Mouse (Mus musculus) limb, embryonic 12.5 days (tissue): Measurements from ENCODE around the gene Slc35b2. TPM values are rescaled to one million over a fixed set of nuclear protein-coding genes. Genes with fewer than 3 reads are reported as not detected.

Source experiments
- ATAC-seq: fragments of 200-750 bp; cut with Nextera tagmentation; 2 replicates; pipeline ENCODE4 v1.8.0; 2017; ENCODE audit warnings: low read depth, moderate TSS enrichment; ENCODE audit not compliant: insufficient number of reproducible peaks, insufficient read depth, low FRiP score, low TSS enrichment
- H3K27ac ChIP-seq: fragments of 300-500 bp; sonication (generic); 2 replicates; pipeline ENCODE4 v1.5.1; 2016; ENCODE audit warnings: mild to moderate bottlenecking, moderate library complexity
- H3K27me3 ChIP-seq: fragments of 300-500 bp; sonication (generic); 2 replicates; pipeline ENCODE4 v1.6.1; 2016; ENCODE audit warnings: mild to moderate bottlenecking, moderate library complexity
- H3K36me3 ChIP-seq: fragments of 300-500 bp; sonication (generic); 2 replicates; pipeline ENCODE4 v1.6.1; 2016; ENCODE audit warnings: mild to moderate bottlenecking, moderate library complexity
- H3K4me1 ChIP-seq: fragments of 300-500 bp; sonication (generic); replicated peaks from 2 replicates; pipeline ENCODE4 v1.6.1; 2016
- H3K4me2 ChIP-seq: fragments of 300-500 bp; sonication (generic); 2 replicates; pipeline ENCODE4 v1.6.1; 2016; ENCODE audit warnings: mild to moderate bottlenecking, moderate library complexity
- H3K4me3 ChIP-seq: fragments of 300-500 bp; sonication (generic); replicated peaks from 2 replicates; pipeline ENCODE4 v1.5.1; 2016; ENCODE audit warnings: mild to moderate bottlenecking
- H3K9ac ChIP-seq: fragments of 300-500 bp; sonication (generic); replicated peaks from 2 replicates; pipeline ENCODE4 v1.6.1; 2016; ENCODE audit warnings: mild to moderate bottlenecking, moderate library complexity
- H3K9me3 ChIP-seq: fragments of 300-500 bp; sonication (generic); 2 replicates; pipeline ENCODE4 v1.6.1; 2016; ENCODE audit warnings: mild to moderate bottlenecking, moderate library complexity
- WGBS: fragments of 180-500 bp; shearing (Covaris S2); methylation state at CpG from one replicate; pipeline ENCODE4 v1.1.7; 2016; 5-methylcytosine and 5-hydroxymethylcytosine counted together
- polyA plus RNA-seq: library from polyadenylated mRNA; unstranded; fragments of >200 nt; fragmentation: Nextera tagmentation; extraction: Ambion mirVana; gene quantifications from 2 replicates; pipeline ENCODE4 v1.2.1, GENCODE M21; 2016

The Slc35b2 gene
- polyA plus RNA-seq, 1 experiment from 2014 or later = 96.9 TPM

DNA sequence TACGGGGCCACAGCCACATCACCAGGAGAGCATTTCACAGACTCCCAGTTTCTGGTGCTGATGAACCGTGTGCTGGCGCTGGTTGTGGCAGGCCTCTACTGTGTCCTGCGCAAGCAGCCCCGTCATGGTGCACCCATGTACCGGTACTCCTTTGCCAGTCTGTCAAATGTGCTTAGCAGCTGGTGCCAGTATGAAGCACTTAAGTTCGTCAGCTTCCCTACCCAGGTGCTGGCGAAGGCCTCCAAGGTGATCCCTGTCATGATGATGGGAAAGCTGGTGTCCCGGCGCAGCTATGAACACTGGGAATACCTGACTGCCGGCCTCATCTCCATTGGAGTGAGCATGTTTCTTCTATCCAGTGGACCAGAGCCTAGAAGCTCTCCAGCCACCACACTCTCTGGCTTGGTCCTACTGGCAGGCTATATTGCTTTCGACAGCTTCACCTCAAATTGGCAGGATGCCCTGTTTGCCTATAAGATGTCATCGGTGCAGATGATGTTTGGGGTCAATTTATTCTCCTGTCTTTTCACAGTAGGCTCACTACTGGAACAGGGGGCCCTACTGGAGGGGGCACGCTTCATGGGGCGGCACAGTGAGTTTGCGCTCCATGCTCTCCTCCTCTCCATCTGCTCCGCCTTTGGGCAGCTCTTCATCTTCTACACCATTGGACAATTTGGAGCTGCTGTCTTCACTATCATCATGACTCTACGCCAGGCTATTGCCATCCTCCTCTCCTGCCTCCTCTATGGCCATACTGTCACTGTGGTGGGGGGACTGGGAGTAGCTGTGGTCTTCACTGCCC, 2.9 kb downstream of the Slc35b2 start:
- WGBS = 68% methylated on average over 18 of the region's 18 CpGs
- no peak overlapping the region for H3K4me2 ChIP-seq
- H3K4me3 ChIP-seq = no peak overlapping the region
- H3K36me3 ChIP-seq = peaks cover 67% of the 10 kb centered on the region
- peaks cover 32% of the 10 kb centered on the region for H3K4me1 ChIP-seq
- H3K27ac ChIP-seq = peak overlapping the region; percentile 42; the same call in 1 of the 2 replicates
- H3K9me3 ChIP-seq = no peaks in the 10 kb centered on the region
- ATAC-seq = no peak
- H3K27me3 ChIP-seq = no peaks in the 10 kb centered on the region
- no peak overlapping the region for H3K9ac ChIP-seq

DNA sequence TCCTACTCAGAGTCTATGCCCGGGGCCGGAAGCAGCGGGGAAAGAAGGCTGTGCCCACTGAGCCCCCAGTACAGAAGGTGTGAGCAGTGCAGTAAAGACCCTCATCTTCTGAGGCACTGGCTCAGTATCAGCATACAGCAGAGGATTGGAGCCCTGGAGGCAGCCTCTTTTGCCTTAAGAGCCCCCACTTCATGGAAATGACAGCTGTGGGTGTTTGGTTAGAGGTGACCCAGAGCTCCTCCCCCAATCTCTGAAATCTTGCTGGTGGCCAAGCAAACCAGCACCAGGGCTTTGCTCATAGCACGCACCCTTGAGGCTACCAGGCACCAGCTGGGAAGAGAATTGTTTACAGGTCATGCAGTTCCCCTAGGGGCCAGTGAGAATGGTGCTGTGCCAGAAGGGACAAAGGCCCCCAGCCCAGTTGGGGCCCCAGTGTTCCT, 3.5 kb downstream of the Slc35b2 start:
- H3K36me3 ChIP-seq = peaks cover 71% of the 10 kb centered on the region
- H3K4me3 ChIP-seq = no peak overlapping the region
- no peak for ATAC-seq
- H3K27me3 ChIP-seq = no peaks in the 10 kb centered on the region
- H3K27ac ChIP-seq = peak overlapping the region; percentile 42; the same call in 1 of the 2 replicates
- H3K9me3 ChIP-seq = no peaks in the 10 kb centered on the region
- H3K4me2 ChIP-seq = no peak overlapping the region
- 29% methylated on average over 4 of the region's 4 CpGs for WGBS
- peaks cover 36% of the 10 kb centered on the region for H3K4me1 ChIP-seq
- H3K9ac ChIP-seq = no peak overlapping the region

DNA sequence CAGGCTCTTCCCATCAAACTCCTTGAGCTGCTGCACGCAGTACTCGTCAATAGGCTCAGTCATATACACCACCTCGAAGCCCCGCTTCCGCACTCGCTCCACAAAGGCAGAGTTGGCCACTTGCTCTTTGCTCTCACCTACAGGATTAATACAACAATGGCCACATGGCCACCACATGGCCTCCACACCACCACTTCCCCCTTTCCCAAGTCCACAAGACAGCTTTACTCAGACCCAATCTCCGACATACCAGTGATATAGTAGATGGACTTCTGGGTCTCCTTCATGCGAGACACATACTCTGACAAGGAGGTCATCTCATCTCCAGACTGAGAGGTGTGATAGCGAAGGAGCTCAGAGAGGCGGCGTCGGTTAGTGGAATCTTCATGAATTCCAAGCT, 5.3 kb downstream of the Slc35b2 start:
- Histone ChIP-seq H3K4me1 (peaks cover 36% of the 10 kb centered on the region), H3K9ac (no peak overlapping the region), H3K36me3 (peaks cover 71% of the 10 kb centered on the region), H3K9me3 (no peaks in the 10 kb centered on the region), H3K27ac (no peak overlapping the region), H3K4me2 (no peak overlapping the region), H3K27me3 (no peaks in the 10 kb centered on the region), H3K4me3 (no peak overlapping the region)
- no peak for ATAC-seq
- WGBS = 87% methylated on average over 12 of the region's 12 CpGs

DNA sequence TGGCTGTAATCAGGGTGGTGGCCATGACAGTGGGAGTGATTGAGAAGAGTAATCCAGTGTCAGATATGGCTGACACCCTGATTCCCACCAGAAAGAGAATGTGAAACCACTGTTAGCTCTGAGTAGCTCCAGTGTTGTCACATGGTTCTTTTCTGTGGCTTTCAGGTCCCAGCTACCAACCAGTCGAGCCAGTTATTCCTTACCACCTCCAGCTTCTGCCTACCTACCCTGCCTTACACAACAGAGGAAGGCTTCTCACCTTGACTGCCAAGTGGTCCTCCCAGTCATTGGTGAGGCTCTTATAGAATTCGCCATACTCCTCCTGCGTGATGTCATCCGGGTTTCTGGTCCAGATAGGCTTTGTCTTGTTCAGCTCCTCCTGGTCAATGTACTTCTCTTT, 6.3 kb downstream of the Slc35b2 start:
- H3K9ac ChIP-seq = no peak overlapping the region
- H3K4me3 ChIP-seq = no peak overlapping the region
- H3K4me2 ChIP-seq = no peak overlapping the region
- 84% methylated on average over 4 of the region's 4 CpGs for WGBS
- peaks cover 70% of the 10 kb centered on the region for H3K36me3 ChIP-seq
- H3K27me3 ChIP-seq = no peaks in the 10 kb centered on the region
- no peaks in the 10 kb centered on the region for H3K9me3 ChIP-seq
- ATAC-seq = no peak
- H3K27ac ChIP-seq = 0 out of 2 replicates have a peak overlapping the region, but pooled peaks have one; percentile 17
- H3K4me1 ChIP-seq = peaks cover 35% of the 10 kb centered on the region

DNA sequence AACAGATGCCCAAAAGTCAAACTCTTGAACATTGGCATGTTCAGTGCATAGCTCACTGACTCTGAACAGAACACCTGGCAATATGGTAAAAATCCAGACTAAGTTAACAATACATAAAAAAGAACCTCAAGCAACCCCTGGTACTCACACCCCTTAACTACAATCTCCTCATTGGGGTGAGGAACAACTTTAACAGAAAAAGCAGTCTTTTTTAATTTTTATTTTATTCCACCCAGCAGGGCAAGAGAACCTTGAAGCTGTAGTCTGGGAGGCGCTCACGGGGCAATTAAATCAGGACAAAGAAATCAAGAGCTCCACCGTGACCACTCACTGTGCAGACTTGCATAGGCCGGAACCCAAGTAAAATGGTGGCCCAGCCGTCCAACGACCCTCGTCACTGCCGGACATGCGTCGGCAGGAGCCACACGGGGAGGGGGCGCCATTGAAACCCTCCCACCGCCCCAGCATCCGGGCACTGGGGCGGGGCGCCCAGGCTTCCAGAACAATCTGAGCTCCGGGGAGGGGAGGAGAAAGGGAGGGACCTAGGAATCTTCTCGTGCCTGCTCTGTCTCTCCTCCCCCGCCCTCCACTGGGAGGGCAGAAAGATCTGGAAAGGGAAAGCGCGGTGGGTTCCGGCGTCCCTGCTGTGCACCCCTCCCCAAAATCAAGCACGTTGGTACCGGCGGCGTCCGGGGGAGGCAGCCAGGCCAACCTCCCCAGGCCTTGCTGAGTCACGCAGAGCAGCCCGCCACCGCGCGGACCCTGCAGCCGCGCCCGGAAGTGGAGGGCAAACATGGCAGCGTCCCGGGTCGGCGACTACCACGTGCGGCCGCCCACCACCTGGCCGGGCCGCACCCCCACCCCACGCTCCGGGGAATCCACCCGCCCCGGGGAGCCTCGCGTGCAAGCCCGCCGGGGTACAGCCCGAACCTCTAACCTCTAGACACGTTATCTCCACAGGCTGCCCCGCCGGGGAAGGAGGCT, 8.7 kb downstream of the Slc35b2 start:
- Histone ChIP-seq H3K4me1 (peaks cover 28% of the 10 kb centered on the region), H3K4me2 (peak overlapping the region; percentile 64), H3K9me3 (no peaks in the 10 kb centered on the region), H3K36me3 (peaks cover 46% of the 10 kb centered on the region), H3K27ac (peak overlapping the region; percentile 97), H3K4me3 (peak overlapping the region; percentile 95), H3K9ac (peak overlapping the region; percentile 99), H3K27me3 (no peaks in the 10 kb centered on the region)
- ATAC-seq = peak; percentile 68
- under 1% methylated on average over 57 of the region's 57 CpGs for WGBS

DNA sequence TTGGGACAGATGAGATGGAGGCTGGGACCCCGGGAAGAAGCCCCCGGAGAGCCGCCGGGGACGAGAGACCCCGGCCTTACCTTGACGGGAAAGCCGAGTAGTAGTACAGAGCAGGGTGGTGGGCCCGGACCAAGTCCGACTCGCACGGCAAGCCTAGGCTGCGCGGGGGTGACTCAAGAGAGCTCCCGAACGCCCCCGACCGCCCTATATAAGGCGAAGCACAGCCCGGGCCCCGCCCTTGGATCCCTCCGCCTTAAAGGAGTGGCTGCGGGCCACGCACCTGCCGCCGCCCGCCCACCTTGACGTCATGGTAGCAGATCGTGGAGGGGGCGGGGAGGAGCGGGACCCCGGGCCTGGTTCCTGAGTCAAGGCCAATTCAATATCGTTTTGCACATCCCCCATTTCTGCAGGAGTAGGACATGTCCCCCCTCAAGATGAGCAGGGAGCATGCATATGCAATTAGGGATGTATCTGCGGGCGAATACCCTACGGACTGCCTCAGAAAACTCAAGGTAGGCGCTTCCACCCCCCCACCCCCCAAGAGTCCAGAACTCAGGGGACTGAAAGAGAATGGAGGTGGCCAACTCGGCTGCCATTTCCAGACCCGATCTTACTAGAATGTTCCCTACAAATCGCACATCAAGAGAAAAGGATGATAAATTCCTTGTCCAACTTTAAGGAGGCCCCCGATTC, 9.6 kb downstream of the Slc35b2 start, which contains the start of gene Hsp90ab1:
Gene Hsp90ab1 (minus strand): TSS at position 185 of the 693 bp plus-strand sequence.
- Histone ChIP-seq H3K4me1 (peaks cover 26% of the 10 kb centered on the region), H3K4me2 (peak within 1 kb of the TSS; percentile 64), H3K27me3 (no peaks in the 10 kb centered on the region), H3K9ac (peak within 1 kb of the TSS; percentile 99), H3K36me3 (peaks cover 37% of the 10 kb centered on the region), H3K4me3 (peak within 1 kb of the TSS; percentile 95), H3K27ac (peak within 1 kb of the TSS; percentile 97), H3K9me3 (no peaks in the 10 kb centered on the region)
- ATAC-seq = peak; percentile 89
- under 1% methylated on average over 41 of the region's 41 CpGs for WGBS

DNA sequence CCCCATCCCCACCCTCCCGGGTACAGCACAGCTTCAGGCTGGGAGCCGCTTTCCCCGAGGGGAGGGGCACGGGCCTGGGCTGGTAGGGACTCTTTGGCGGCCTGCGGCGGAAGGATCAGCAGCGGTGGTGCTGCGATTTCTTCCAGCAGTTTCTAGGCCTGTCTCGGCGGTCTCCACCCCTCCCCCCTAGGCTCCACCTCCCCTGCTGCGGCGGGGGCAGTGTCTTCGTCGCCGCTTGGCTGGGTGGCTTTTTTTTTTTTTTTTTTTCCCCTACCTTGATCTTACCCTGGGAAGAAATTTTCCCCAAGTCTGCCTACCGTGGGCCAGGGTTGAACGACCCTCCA, 10.1 kb downstream of the Slc35b2 start:
- ATAC-seq = peak; percentile 40
- H3K36me3 ChIP-seq = peaks cover 32% of the 10 kb centered on the region
- peak overlapping the region; percentile 95 for H3K4me3 ChIP-seq
- peak overlapping the region; percentile 99 for H3K9ac ChIP-seq
- peaks cover 24% of the 10 kb centered on the region for H3K4me1 ChIP-seq
- peak overlapping the region; percentile 64 for H3K4me2 ChIP-seq
- H3K9me3 ChIP-seq = no peaks in the 10 kb centered on the region
- under 1% methylated on average over 18 of the region's 18 CpGs for WGBS
- H3K27me3 ChIP-seq = no peaks in the 10 kb centered on the region
- peak overlapping the region; percentile 97 for H3K27ac ChIP-seq

DNA sequence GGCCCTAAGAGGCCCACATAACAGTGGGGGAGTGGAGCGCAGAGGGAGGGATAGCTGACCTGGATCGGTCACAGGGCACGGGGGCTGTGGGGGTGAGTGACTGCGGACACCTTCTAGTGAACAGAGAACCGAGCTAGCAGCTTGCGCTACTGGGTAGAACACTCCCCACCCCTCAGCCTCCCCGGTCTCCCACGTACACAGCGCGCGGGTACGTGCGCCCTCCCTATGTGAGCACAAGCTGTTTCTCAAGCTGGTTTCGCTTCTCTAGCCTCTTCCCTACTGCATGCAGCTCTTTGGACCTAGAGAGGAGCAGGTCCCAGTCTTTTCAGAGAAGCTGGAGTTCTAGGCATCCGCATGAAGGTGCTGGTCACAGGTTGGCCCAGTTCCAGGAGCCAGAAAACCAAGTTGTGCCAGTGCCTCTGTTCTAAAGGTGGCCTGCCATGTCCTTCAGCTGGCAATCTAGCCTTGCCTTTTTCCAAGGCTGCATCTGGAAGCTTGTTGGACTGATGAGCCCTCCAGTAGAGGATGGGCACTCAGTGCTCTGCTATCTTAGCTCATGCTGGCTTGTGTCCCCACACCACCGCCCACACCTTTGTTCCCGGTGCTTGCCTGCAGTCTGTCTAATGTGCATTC, 10.6 kb downstream of the Slc35b2 start:
- Histone ChIP-seq H3K4me1 (peaks cover 24% of the 10 kb centered on the region), H3K36me3 (peaks cover 27% of the 10 kb centered on the region), H3K27me3 (no peaks in the 10 kb centered on the region), H3K4me2 (peak overlapping the region; percentile 64), H3K9ac (peak overlapping the region; percentile 99), H3K4me3 (peak overlapping the region; percentile 95), H3K9me3 (no peaks in the 10 kb centered on the region), H3K27ac (peak overlapping the region; percentile 97)
- WGBS = 3% methylated on average over 17 of the region's 17 CpGs
- peak; percentile 17 for ATAC-seq

DNA sequence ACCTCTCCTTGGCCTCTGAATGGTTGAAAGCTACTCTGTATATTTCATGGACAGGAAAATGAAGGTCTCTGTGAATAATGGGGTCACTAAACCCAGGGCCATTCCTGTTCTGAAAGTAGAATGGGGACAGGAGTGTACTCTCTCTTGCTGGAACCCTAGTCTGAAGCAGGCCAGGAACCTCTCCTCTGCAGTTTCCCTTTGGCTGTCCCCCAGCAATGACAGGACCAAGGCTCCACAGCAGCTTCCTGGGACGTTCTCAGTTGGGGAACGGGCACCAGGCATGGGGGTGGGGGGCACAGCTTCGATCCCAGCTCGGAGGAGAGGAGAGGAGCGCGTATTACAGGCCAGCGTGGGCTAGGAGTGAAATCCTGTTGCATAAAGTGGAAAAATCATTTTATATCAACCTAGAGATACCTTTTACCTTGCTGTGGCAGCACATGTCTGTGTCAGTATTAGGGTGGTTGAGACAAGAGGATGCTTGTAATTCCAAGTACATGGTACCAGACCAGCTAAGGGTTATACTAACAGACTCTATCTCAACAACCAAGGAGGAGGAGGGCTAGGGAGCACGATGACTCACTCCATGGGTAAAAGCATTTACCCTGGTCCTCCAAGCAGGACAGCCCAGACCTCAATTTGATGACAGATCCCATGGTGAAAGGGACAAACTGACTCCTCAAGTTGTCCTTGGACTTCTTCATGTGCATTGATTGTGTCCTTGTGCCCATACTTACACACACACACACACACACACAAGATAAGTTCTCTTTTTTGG, 11.6 kb downstream of the Slc35b2 start:
- H3K4me3 ChIP-seq = no peak overlapping the region
- H3K4me1 ChIP-seq = peaks cover 20% of the 10 kb centered on the region
- ATAC-seq = no peak
- H3K9ac ChIP-seq = no peak overlapping the region
- H3K36me3 ChIP-seq = peaks cover 16% of the 10 kb centered on the region
- WGBS = 89% methylated on average over 8 of the region's 8 CpGs
- H3K9me3 ChIP-seq = no peaks in the 10 kb centered on the region
- H3K27me3 ChIP-seq = no peaks in the 10 kb centered on the region
- no peak overlapping the region for H3K27ac ChIP-seq
- H3K4me2 ChIP-seq = no peak overlapping the region

DNA sequence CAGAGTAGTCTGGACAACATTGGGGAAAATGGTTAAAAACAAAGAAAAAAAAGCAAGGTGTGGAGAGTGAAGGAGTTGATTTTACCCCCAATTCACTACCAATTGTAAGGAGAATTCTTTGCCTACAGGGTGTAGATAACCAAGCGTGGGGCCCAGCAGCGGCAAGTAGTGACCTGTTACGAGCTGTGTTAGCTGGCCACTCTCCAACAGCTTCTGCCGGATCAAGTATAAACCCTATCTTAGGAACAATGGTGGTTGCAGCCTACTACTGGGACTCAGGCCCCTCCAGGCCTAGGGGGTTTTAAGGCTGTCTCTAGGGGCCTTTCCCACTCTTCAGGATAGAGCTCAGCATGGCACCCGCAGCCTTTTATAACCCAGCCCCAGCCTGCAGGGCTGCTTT, 14.6 kb downstream of the Slc35b2 start:
- Histone ChIP-seq H3K27me3 (no peaks in the 10 kb centered on the region), H3K4me3 (no peak overlapping the region), H3K9me3 (no peaks in the 10 kb centered on the region), H3K36me3 (no peaks in the 10 kb centered on the region), H3K4me2 (no peak overlapping the region), H3K27ac (0 out of 2 replicates have a peak overlapping the region, but pooled peaks have one; percentile 53), H3K9ac (no peak overlapping the region), H3K4me1 (peaks cover 15% of the 10 kb centered on the region; the same call in 1 of the 2 replicates)
- no peak for ATAC-seq
- 77% methylated on average over 5 of the region's 5 CpGs for WGBS
